Mouse (Mus musculus): Measurements from ENCODE around the gene B3gnt3.

- no peak for TF ChIP-seq FLI1 (IDR thresholded peaks at IDR 0.05; ENCODE audit: low read length)
- TF ChIP-seq GATA1 (IDR thresholded peaks at IDR 0.05; ENCODE audit: borderline replicate concordance, low read length): no peak
Observed at GRCm38 (mm10) chr8:71719928-71720457, 18.4 kb upstream of the B3gnt3 start.

All from megakaryocyte, embryonic 14.5 days (primary cell).